Mouse (Mus musculus) heart, adult 2 months (tissue): ENCODE data around the gene Smim17. TPM values are rescaled to one million over a fixed set of nuclear protein-coding genes. Genes with fewer than 3 reads are reported as not detected.

Experiments used
- DNase-seq, 2 experiments: peaks; one replicate each; pipeline ENCODE4 v3.0.0; 2021
- H3K27ac ChIP-seq: fragments of 200-600 bp; 2 replicates; pipeline ENCODE4 v1.8.1; 2022
- H3K27me3 ChIP-seq: fragments of 200-500 bp; 2 replicates; pipeline ENCODE4 v1.6.1; 2012; ENCODE audit warnings: mild to moderate bottlenecking, low read length, inconsistent platforms, mixed read lengths; ENCODE audit not compliant: control insufficient read depth, insufficient read depth
- H3K36me3 ChIP-seq: fragments of 200-500 bp; 2 replicates; pipeline ENCODE4 v1.6.1; 2012; ENCODE audit warnings: low read length, inconsistent platforms; ENCODE audit not compliant: control insufficient read depth, insufficient read depth
- H3K4me1 ChIP-seq: fragments of 200-500 bp; 2 replicates; pipeline ENCODE4 v1.6.1; 2011; ENCODE audit warnings: low read length; ENCODE audit not compliant: control insufficient read depth, insufficient read depth
- H3K4me3 ChIP-seq: fragments of 200-600 bp; 2 replicates; pipeline ENCODE4 v1.8.1; 2022
- H3K79me2 ChIP-seq: fragments of 200-500 bp; replicated peaks from 2 replicates; pipeline ENCODE4 v1.6.1; 2012; ENCODE audit warnings: mild to moderate bottlenecking, inconsistent platforms, low read length, moderate library complexity, mixed read lengths; ENCODE audit not compliant: control insufficient read depth, insufficient read depth
- H3K9ac ChIP-seq: fragments of 200-500 bp; 2 replicates; pipeline ENCODE4 v1.6.1; 2012; ENCODE audit warnings: low read depth, mild to moderate bottlenecking, control low read depth, inconsistent platforms, low read length, mixed read lengths
- CTCF ChIP-seq: fragments of 200-600 bp; IDR thresholded peaks from 2 replicates; pipeline ENCODE4 v1.8.1; 2022; ENCODE audit warnings: antibody characterized with exemption, mild to moderate bottlenecking, moderate library complexity
- EP300 ChIP-seq: fragments of 200-500 bp; IDR thresholded peaks from 2 replicates; pipeline ENCODE4 v1.6.1; 2011; ENCODE audit warnings: low read depth, low read length, control low read depth; ENCODE audit not compliant: insufficient read depth
- POLR2A ChIP-seq: fragments of 200-500 bp; IDR thresholded peaks from 2 replicates; pipeline ENCODE4 v1.6.1; 2011; ENCODE audit warnings: mild to moderate bottlenecking, low read depth, low read length, control low read depth; ENCODE audit not compliant: insufficient read depth
- WGBS: fragments of 180-500 bp; shearing (Covaris S2); methylation state at CpG from one replicate; pipeline ENCODE4 v1.1.7; 2018; 5-methylcytosine and 5-hydroxymethylcytosine counted together
- intact Hi-C: fragments of 180-260 bp; cut with DNase I; formaldehyde crosslinking; loops from one replicate; pipeline ENCODE4 v1.15.1; 2025
- polyA plus RNA-seq: library from polyadenylated mRNA; depleted of rRNA; stranded (reverse); fragments of >200 nt; gene quantifications from 2 replicates; pipeline ENCODE4 v1.2.3, GENCODE M21; 2012
- total RNA-seq, 2 experiments: library from RNA; stranded (reverse); gene quantifications; 2 replicates each; pipeline ENCODE4 v1.2.3; 2021

Gene Smim17
- total and polyA plus RNA-seq, 3 experiments, result not detected

DNA sequence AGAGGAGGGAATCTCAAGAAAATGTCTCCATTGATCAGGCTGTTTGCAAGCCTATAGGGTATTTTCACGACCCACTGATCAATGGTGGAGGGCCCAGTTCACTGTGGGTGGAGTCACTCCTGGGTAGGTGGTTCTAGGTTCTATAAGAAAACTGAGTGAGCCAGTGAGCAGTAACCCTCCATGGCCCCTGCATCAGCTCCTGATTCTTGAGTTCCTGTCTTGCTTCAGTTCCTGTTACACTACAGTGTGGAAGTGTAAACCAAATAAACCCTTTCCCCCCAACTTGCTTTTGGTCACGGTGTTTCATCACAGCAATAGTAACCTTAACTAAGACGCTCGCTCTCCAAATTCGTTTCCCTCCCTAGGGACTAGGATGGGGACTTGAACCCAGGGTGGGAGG, 9.5 kb upstream of the Smim17 start:
- Histone ChIP-seq H3K27ac (no peak overlapping the region), H3K4me3 (no peak overlapping the region), H3K9ac (no peak overlapping the region), H3K4me1 (no peaks in the 10 kb centered on the region), H3K36me3 (no peaks in the 10 kb centered on the region), H3K27me3 (no peaks in the 10 kb centered on the region), H3K79me2 (no peaks in the 10 kb centered on the region)
- WGBS, result 82% methylated on average over 5 of the region's 5 CpGs
- no peak for DNase-seq
- intact Hi-C loops, result no loop called here
- no peak for TF ChIP-seq POLR2A
- no peak for TF ChIP-seq EP300
- no peak for TF ChIP-seq CTCF

GRCm38 (mm10) chr7:6389449-6389848, 9.1 kb upstream of the Smim17 start:
- DNase-seq, result no peak
- 71% methylated on average over 5 of the region's 5 CpGs for WGBS
- Histone ChIP-seq H3K27ac (no peak overlapping the region), H3K36me3 (no peaks in the 10 kb centered on the region), H3K27me3 (no peaks in the 10 kb centered on the region), H3K4me3 (no peak overlapping the region), H3K79me2 (no peaks in the 10 kb centered on the region), H3K9ac (no peak overlapping the region), H3K4me1 (no peaks in the 10 kb centered on the region)
- intact Hi-C loops, result no loop called here
- TF ChIP-seq POLR2A (no peak), EP300 (no peak), CTCF (0 out of 2 replicates have a peak, but pooled peaks have one; percentile 2)

GRCm38 (mm10) chr7:6410043-6410442, 11.5 kb downstream of the Smim17 start, which contains the start of gene Gm20715:
Gene Gm20715, plus strand, starts transcription at chr7:6410277.
- intact Hi-C loops, result loop anchor here (5.0 kb wide), 1 partner anchor 48 kb away; the partner anchor contains the start of gene Zfp78
- Histone ChIP-seq H3K4me3 (no peak within 1 kb of the TSS), H3K27me3 (no peaks in the 10 kb centered on the region), H3K27ac (no peak within 1 kb of the TSS), H3K79me2 (no peaks in the 10 kb centered on the region; the same call in 1 of the 2 replicates), H3K4me1 (no peaks in the 10 kb centered on the region), H3K9ac (no peak within 1 kb of the TSS), H3K36me3 (no peaks in the 10 kb centered on the region)
- 1% methylated on average over 17 of the region's 17 CpGs for WGBS
- TF ChIP-seq CTCF, result no peak
- no peak for TF ChIP-seq POLR2A
- TF ChIP-seq EP300, result peak; percentile 99
- peak; percentile 89 to 91 for DNase-seq

GRCm38 (mm10) chr7:6414626-6415441, 16.3 kb downstream of the Smim17 start:
- Histone ChIP-seq H3K36me3 (no peaks in the 10 kb centered on the region), H3K27ac (no peak overlapping the region), H3K4me1 (no peaks in the 10 kb centered on the region), H3K9ac (no peak overlapping the region), H3K4me3 (no peak overlapping the region), H3K79me2 (no peaks in the 10 kb centered on the region), H3K27me3 (no peaks in the 10 kb centered on the region)
- DNase-seq, result no peak
- intact Hi-C loops, result loop anchor here (5.0 kb wide), 1 partner anchor 53 kb away; the partner anchor contains the start of gene Zfp78
- 5% methylated on average over 22 of the region's 22 CpGs for WGBS
- TF ChIP-seq EP300, result no peak
- TF ChIP-seq POLR2A, result no peak
- TF ChIP-seq CTCF, result no peak

DNA sequence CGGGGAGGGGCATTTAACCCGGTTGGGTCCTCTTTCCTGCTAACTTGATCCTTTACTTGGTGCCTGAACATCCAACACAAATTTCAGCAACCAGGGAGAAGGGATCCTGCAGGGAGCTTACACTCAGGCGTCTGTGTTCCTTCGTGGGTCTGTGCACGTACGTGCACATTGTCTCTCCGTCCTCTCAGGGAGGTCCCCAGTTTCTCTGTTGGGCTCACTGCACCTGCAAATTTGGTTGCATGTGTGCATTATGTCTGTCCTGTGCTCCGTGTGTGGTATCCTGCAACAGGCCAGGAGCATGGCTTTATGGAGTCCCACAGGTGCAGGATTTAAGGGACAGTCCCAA, 16.9 kb downstream of the Smim17 start:
- intact Hi-C loops, result no loop called here
- DNase-seq, result no peak
- H3K36me3 ChIP-seq, result no peaks in the 10 kb centered on the region
- H3K4me3 ChIP-seq, result no peak overlapping the region
- H3K9ac ChIP-seq, result no peak overlapping the region
- TF ChIP-seq EP300, result no peak
- TF ChIP-seq CTCF, result no peak
- TF ChIP-seq POLR2A, result no peak
- no peaks in the 10 kb centered on the region for H3K79me2 ChIP-seq
- no peaks in the 10 kb centered on the region for H3K4me1 ChIP-seq
- WGBS, result 13% methylated on average over 8 of the region's 8 CpGs
- H3K27ac ChIP-seq, result no peak overlapping the region
- H3K27me3 ChIP-seq, result no peaks in the 10 kb centered on the region

- intact Hi-C loops, result no loop called here
- Histone ChIP-seq H3K79me2 (no peaks in the 10 kb centered on the region), H3K36me3 (no peaks in the 10 kb centered on the region), H3K4me3 (no peak overlapping the region), H3K4me1 (no peaks in the 10 kb centered on the region), H3K27ac (no peak overlapping the region), H3K9ac (no peak overlapping the region), H3K27me3 (no peaks in the 10 kb centered on the region)
- 69% methylated on average over 6 of the region's 6 CpGs for WGBS
- no peak for DNase-seq
- TF ChIP-seq EP300 (no peak), POLR2A (no peak), CTCF (no peak)
Observed at GRCm38 (mm10) chr7:6419894-6420293, 21.4 kb downstream of the Smim17 start.
